9 mouse cellular contexts compared by ENCODE assay signal in the genomic region with DNA sequence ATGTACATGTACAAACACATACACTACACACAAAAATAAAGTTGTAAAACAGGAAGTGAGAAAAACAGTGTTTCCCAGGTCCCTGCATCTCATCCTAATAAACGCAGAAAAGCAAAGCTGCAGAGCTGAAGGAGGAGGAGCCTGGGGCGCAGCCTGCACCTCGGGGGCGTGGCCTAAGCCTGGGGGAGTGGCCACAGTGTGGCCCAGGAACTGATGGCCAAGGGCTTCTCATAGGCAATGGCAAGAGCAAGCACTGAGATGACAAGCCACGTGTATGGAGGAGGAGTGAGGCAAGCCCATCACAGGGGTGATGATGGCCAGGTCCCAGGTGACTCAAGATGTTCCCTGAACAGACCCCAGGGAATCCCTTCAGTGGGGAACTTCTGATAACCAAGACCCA. TPM values are rescaled to one million over a fixed set of nuclear protein-coding genes. Genes with fewer than 3 reads are reported as not detected.
DNase-seq lines count a peak whose midpoint lies in the region; ATAC-seq and TF ChIP-seq lines count a peak whose summit lies in the region.
"Had no signal": no experiment of that assay in that cellular context is flagged by ENCODE, and none has a peak within 500 bp of the region (broad histone marks: within the 10 kb centered on the region; RNA-seq: fewer than 3 reads in every experiment).

No protein-coding gene starts in this region.

- no peak for TF ChIP-seq CTCF in lung, adult 2 months (IDR thresholded peaks at IDR 0.05; ENCODE audit: insufficient read depth, low read length)

- no peak overlapping the region for H3K4me3 ChIP-seq in embryonic facial prominence, embryonic 13.5 days
- H3K4me3 ChIP-seq in embryonic facial prominence, embryonic 10.5 days = no peak overlapping the region
- no peak overlapping the region for H3K4me3 ChIP-seq in lung, embryonic 16.5 days (ENCODE audit: low read length)
- H3K4me3 ChIP-seq in lung, adult 2 months (replicated peaks; ENCODE audit: extremely low read depth, low read depth, low read length) = no peak overlapping the region
- H3K4me3 ChIP-seq in hindbrain, embryonic 16.5 days (ENCODE audit: low read length) = no peak overlapping the region
- H3K4me3 ChIP-seq: left cerebral cortex, adult 2 months had no signal

- no peaks in the 10 kb centered on the region for H3K9me3 ChIP-seq in embryonic facial prominence, embryonic 13.5 days
- H3K9me3 ChIP-seq in embryonic facial prominence, embryonic 10.5 days = no peaks in the 10 kb centered on the region
- no peaks in the 10 kb centered on the region for H3K9me3 ChIP-seq in lung, embryonic 16.5 days (ENCODE audit: control insufficient read depth, low read length)
- H3K9me3 ChIP-seq in hindbrain, embryonic 16.5 days (ENCODE audit: control insufficient read depth, low read length) = no peaks in the 10 kb centered on the region

- H3K9ac ChIP-seq in embryonic facial prominence, embryonic 13.5 days = no peak overlapping the region
- H3K9ac ChIP-seq in lung, embryonic 16.5 days (ENCODE audit: low read length) = no peak overlapping the region
- no peak overlapping the region for H3K9ac ChIP-seq in hindbrain, embryonic 16.5 days (ENCODE audit: low read depth, low read length)

- TF ChIP-seq POLR2A in lung, adult 2 months (IDR thresholded peaks at IDR 0.05; ENCODE audit: borderline replicate concordance, extremely low read depth, low read depth, low read length) = no peak

- no peak overlapping the region for H3K4me2 ChIP-seq in embryonic facial prominence, embryonic 13.5 days
- no peak overlapping the region for H3K4me2 ChIP-seq in lung, embryonic 16.5 days (ENCODE audit: low read depth, low read length)
- no peak overlapping the region for H3K4me2 ChIP-seq in hindbrain, embryonic 16.5 days (ENCODE audit: low read length)

- no peaks in the 10 kb centered on the region for H3K36me3 ChIP-seq in embryonic facial prominence, embryonic 13.5 days
- no peaks in the 10 kb centered on the region for H3K36me3 ChIP-seq in embryonic facial prominence, embryonic 10.5 days (replicated peaks)
- no peaks in the 10 kb centered on the region for H3K36me3 ChIP-seq in lung, embryonic 16.5 days (ENCODE audit: control insufficient read depth, insufficient read depth, low read length)
- H3K36me3 ChIP-seq in hindbrain, embryonic 16.5 days (ENCODE audit: control insufficient read depth, insufficient read depth, low read length) = no peaks in the 10 kb centered on the region

- DNase-seq in embryonic facial prominence, embryonic 10.5 days (ENCODE audit: low spot score) = no peak
- DNase-seq in lung, adult 2 months = no peak
- DNase-seq in ZHBTc4 (ENCODE audit: low read depth, low spot score) = peak; percentile 62

- 35% methylated on average over 5 of the region's 5 CpGs for WGBS in embryonic facial prominence, embryonic 13.5 days
- whole genome bisulfite sequencing in embryonic facial prominence, embryonic 10.5 days = 33% methylated on average over 5 of the region's 5 CpGs
- WGBS in lung, embryonic 16.5 days = 21% methylated on average over 5 of the region's 5 CpGs
- 31% methylated on average over 5 of the region's 5 CpGs for WGBS in lung, adult 2 months
- 24% methylated on average over 5 of the region's 5 CpGs for WGBS in hindbrain, embryonic 16.5 days

- no peaks in the 10 kb centered on the region for H3K4me1 ChIP-seq in embryonic facial prominence, embryonic 13.5 days
- no peaks in the 10 kb centered on the region for H3K4me1 ChIP-seq in embryonic facial prominence, embryonic 10.5 days
- no peaks in the 10 kb centered on the region for H3K4me1 ChIP-seq in lung, embryonic 16.5 days (replicated peaks; ENCODE audit: control insufficient read depth, insufficient read depth, low read length)
- no peaks in the 10 kb centered on the region for H3K4me1 ChIP-seq in lung, adult 2 months (ENCODE audit: control insufficient read depth, insufficient read depth, low read length)
- no peaks in the 10 kb centered on the region for H3K4me1 ChIP-seq in hindbrain, embryonic 16.5 days (ENCODE audit: control insufficient read depth, insufficient read depth, low read depth, low read length)

- ATAC-seq in embryonic facial prominence, embryonic 13.5 days (ENCODE audit: insufficient number of reproducible peaks, insufficient read depth, low FRiP score, low TSS enrichment, low read depth) = peak; percentile 59; the same call in 1 of the 2 replicates
- ATAC-seq in lung, embryonic 16.5 days (ENCODE audit: low read depth) = peak; percentile 17; the same call in 1 of the 2 replicates
- peak; percentile 73 for ATAC-seq in megakaryocyte progenitor cell, adult 5-6 weeks (replicated peaks; ENCODE audit: poor library complexity)
- no peak for ATAC-seq in frontal cortex, adult (ENCODE audit: low TSS enrichment)
- ATAC-seq in hindbrain, embryonic 16.5 days = no peak

- peaks cover 5% of the 10 kb centered on the region for H3K27me3 ChIP-seq in embryonic facial prominence, embryonic 13.5 days
- H3K27me3 ChIP-seq in embryonic facial prominence, embryonic 10.5 days (replicated peaks; ENCODE audit: low read depth, poor library complexity, severe bottlenecking) = peaks cover 10% of the 10 kb centered on the region; the same call in 1 of the 2 replicates
- H3K27me3 ChIP-seq in lung, embryonic 16.5 days (ENCODE audit: control insufficient read depth, insufficient read depth, low read depth, low read length) = no peaks in the 10 kb centered on the region
- H3K27me3 ChIP-seq in hindbrain, embryonic 16.5 days (replicated peaks; ENCODE audit: control insufficient read depth, insufficient read depth, low read length) = no peaks in the 10 kb centered on the region

- no peak overlapping the region for H3K27ac ChIP-seq in embryonic facial prominence, embryonic 13.5 days
- no peak overlapping the region for H3K27ac ChIP-seq in embryonic facial prominence, embryonic 10.5 days (replicated peaks)
- H3K27ac ChIP-seq in lung, embryonic 16.5 days (ENCODE audit: low read length) = no peak overlapping the region
- H3K27ac ChIP-seq in hindbrain, embryonic 16.5 days (ENCODE audit: low read depth, low read length) = no peak overlapping the region
- H3K27ac ChIP-seq: left cerebral cortex, adult 2 months had no signal

RNA-seq across cellular contexts. Expression of gene Ulk4, which starts 35.2 kb away (rescaled TPM):
- 213 and 290 TPM in 2 replicates for polyA plus RNA-seq in embryonic facial prominence, embryonic 13.5 days (2015; fragmentation: Nextera tagmentation; extraction: Ambion mirVana)
- 140 TPM in 2 replicates for polyA plus RNA-seq in embryonic facial prominence, embryonic 10.5 days (2016; fragmentation: Nextera tagmentation; extraction: Ambion mirVana)
- 147 and 155 TPM in 2 replicates for polyA plus RNA-seq in lung, embryonic 16.5 days (2015; fragmentation: Nextera tagmentation; extraction: Ambion mirVana)
- 10.6 and 14.9 TPM in 2 replicates for polyA plus RNA-seq in lung, adult 2 months (2012; rRNA removed)
- total RNA-seq in megakaryocyte progenitor cell, adult 5-6 weeks (2015) = 0.25 and 0.68 TPM in 2 replicates
- 2.8 and 4.7 TPM in 2 replicates for total RNA-seq in megakaryocyte progenitor cell, adult 5-6 weeks (2017)
- 75.8 and 79.9 TPM in 2 replicates for polyA plus RNA-seq in hindbrain, embryonic 16.5 days (2015; fragmentation: Nextera tagmentation; extraction: Ambion mirVana)

RNA-seq across cellular contexts. Expression of gene Trak1, which starts 55.5 kb away (rescaled TPM):
- 17.7 and 17.8 TPM in 2 replicates for polyA plus RNA-seq in embryonic facial prominence, embryonic 13.5 days (2015; fragmentation: Nextera tagmentation; extraction: Ambion mirVana)
- polyA plus RNA-seq in embryonic facial prominence, embryonic 10.5 days (2016; fragmentation: Nextera tagmentation; extraction: Ambion mirVana) = 14.1 and 14.7 TPM in 2 replicates
- polyA plus RNA-seq in lung, embryonic 16.5 days (2015; fragmentation: Nextera tagmentation; extraction: Ambion mirVana) = 27.1 and 29.2 TPM in 2 replicates
- 73.9 and 88.5 TPM in 2 replicates for polyA plus RNA-seq in lung, adult 2 months (2012; rRNA removed)
- total RNA-seq in megakaryocyte progenitor cell, adult 5-6 weeks (2015) = 30.2 and 33.4 TPM in 2 replicates
- total RNA-seq in megakaryocyte progenitor cell, adult 5-6 weeks (2017) = 21.0 and 24.0 TPM in 2 replicates
- polyA plus RNA-seq in hindbrain, embryonic 16.5 days (2015; fragmentation: Nextera tagmentation; extraction: Ambion mirVana) = 57.8 and 59.3 TPM in 2 replicates

Comparison
In these comparisons a context has a peak if more than half of its experiments do, and no peak if none do; other contexts are left out.
1. ATAC-seq: peak in embryonic facial prominence, embryonic 13.5 days (single experiment), lung, embryonic 16.5 days (single experiment) and megakaryocyte progenitor cell, adult 5-6 weeks (single experiment); none in frontal cortex, adult (single experiment) and hindbrain, embryonic 16.5 days (single experiment).